Mouse (Mus musculus) macrophage (primary cell): ENCODE measurements around the gene Bcar3. TPM values are rescaled to one million over a fixed set of nuclear protein-coding genes. Genes with fewer than 3 reads are reported as not detected.

ENCODE experiments used
- H3K27ac ChIP-seq: fragments of 350-480 bp; formaldehyde crosslinking; 2 replicates; pipeline ENCODE4 v1.9.0; 2021
- H3K36me3 ChIP-seq: fragments of 350-480 bp; formaldehyde crosslinking; 2 replicates; pipeline ENCODE4 v1.9.0; 2021; ENCODE audit errors: inconsistent target
- H3K4me3 ChIP-seq: fragments of 350-480 bp; formaldehyde crosslinking; 2 replicates; pipeline ENCODE4 v1.9.0; 2021; ENCODE audit errors: inconsistent target
- H3K79me2 ChIP-seq: fragments of 350-480 bp; formaldehyde crosslinking; 2 replicates; pipeline ENCODE4 v1.9.0; 2021; ENCODE audit errors: inconsistent target
- WGBS: methylation state at CpG from one replicate; pipeline ENCODE4 v1.1.7; 2026; ENCODE audit warnings: inconsistent platforms; ENCODE audit not compliant: missing documents; 5-methylcytosine and 5-hydroxymethylcytosine counted together
- polyA plus RNA-seq: library from polyadenylated mRNA; stranded (reverse); fragments of 250-400 nt; gene quantifications from 3 replicates; pipeline ENCODE4 v1.2.4, GENCODE M21; 2018; ENCODE audit warnings: inconsistent platforms

Bcar3 gene
- polyA plus RNA-seq, 1 experiment from 2014 or later, result 14.2 TPM

GRCm38 (mm10) chr3:122446678-122447077, 152.7 kb downstream of the Bcar3 start:
- H3K27ac ChIP-seq, result no peak overlapping the region
- 97% methylated on average over 8 of the region's 8 CpGs for WGBS
- no peak overlapping the region for H3K4me3 ChIP-seq
- H3K36me3 ChIP-seq, result no peaks in the 10 kb centered on the region
- peaks cover 96% of the 10 kb centered on the region for H3K79me2 ChIP-seq

- H3K27ac ChIP-seq, result no peak overlapping the region
- H3K4me3 ChIP-seq, result no peak overlapping the region
- H3K36me3 ChIP-seq, result no peaks in the 10 kb centered on the region
- peaks cover 96% of the 10 kb centered on the region for H3K79me2 ChIP-seq
- 88% methylated on average over 7 of the region's 13 CpGs for WGBS
Measured at GRCm38 (mm10) chr3:122448196-122448595, 154.3 kb downstream of the Bcar3 start.

- Histone ChIP-seq H3K36me3 (0 out of 2 replicates have a peak, but pooled peaks cover under 1% of the 10 kb centered on the region), H3K4me3 (no peak overlapping the region), H3K79me2 (peaks cover 86% of the 10 kb centered on the region), H3K27ac (no peak overlapping the region)
- WGBS, result 68% methylated on average over 7 of the region's 7 CpGs
Measured at GRCm38 (mm10) chr3:122450041-122450440, 156.1 kb downstream of the Bcar3 start.

DNA sequence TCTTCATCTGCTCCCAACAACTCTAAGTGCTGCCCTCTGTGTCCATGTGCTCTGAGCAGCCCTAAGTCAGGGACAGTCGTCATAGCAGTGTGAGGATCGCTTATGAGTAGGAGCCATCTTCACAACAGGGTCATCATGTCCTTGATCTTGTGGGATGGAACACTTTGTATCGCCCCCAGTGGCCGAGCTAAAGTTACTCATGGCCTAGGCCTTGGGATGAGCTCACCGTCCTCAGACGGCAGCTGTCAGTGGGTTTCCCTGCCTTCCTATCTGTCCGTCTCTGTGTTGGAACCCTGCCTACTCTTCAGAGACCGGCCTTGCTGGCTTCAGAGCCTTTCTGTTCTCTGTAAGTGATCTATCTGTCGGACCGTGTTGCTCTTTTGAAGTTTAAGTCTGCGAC, 159.9 kb downstream of the Bcar3 start:
- 95% methylated on average over 11 of the region's 11 CpGs for WGBS
- peaks cover 12% of the 10 kb centered on the region; the same call in 1 of the 2 replicates for H3K36me3 ChIP-seq
- no peak overlapping the region for H3K27ac ChIP-seq

GRCm38 (mm10) chr3:122456156-122456555, 162.2 kb downstream of the Bcar3 start:
- Histone ChIP-seq H3K36me3 (peaks cover 12% of the 10 kb centered on the region; the same call in 1 of the 2 replicates), H3K27ac (no peak overlapping the region), H3K79me2 (peaks cover 82% of the 10 kb centered on the region), H3K4me3 (no peak overlapping the region)
- WGBS, result 85% methylated on average over 4 of the region's 4 CpGs

More for the DNA sequence above, 159.9 kb downstream of the Bcar3 start:
- Histone ChIP-seq H3K4me3 (no peak overlapping the region), H3K79me2 (peaks cover 82% of the 10 kb centered on the region)

DNA sequence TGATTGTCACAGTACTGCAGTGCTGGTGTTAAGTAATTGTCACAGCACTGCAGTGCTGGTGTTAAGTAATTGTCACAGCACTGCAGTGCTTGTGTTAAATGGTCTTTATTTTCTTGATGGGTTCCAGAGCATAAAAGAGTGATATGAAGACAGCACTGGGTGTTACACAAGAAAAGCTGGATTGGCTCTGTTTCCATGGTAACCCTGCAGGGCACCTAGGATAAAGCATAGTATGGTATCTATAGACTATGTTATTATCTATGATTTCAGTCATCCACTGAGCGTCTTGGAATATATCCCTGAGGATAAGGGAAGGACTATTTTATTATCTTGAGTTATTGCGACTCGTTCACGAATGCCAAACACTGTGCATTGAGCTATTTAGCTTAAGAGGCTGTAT, 162.9 kb downstream of the Bcar3 start:
- Histone ChIP-seq H3K27ac (no peak overlapping the region), H3K79me2 (peaks cover 82% of the 10 kb centered on the region), H3K4me3 (no peak overlapping the region), H3K36me3 (peaks cover 12% of the 10 kb centered on the region; the same call in 1 of the 2 replicates)
- 97% methylated on average over 4 of the region's 4 CpGs for WGBS

GRCm38 (mm10) chr3:122457723-122458122, 163.8 kb downstream of the Bcar3 start:
- no peak overlapping the region for H3K4me3 ChIP-seq
- H3K79me2 ChIP-seq, result peaks cover 82% of the 10 kb centered on the region
- 91% methylated on average over 1 of the region's 1 CpGs for WGBS
- H3K27ac ChIP-seq, result no peak overlapping the region
- peaks cover 12% of the 10 kb centered on the region; the same call in 1 of the 2 replicates for H3K36me3 ChIP-seq

- Histone ChIP-seq H3K79me2 (peaks cover 82% of the 10 kb centered on the region), H3K27ac (no peak overlapping the region), H3K36me3 (peaks cover 12% of the 10 kb centered on the region; the same call in 1 of the 2 replicates), H3K4me3 (no peak overlapping the region)
- WGBS, result 81% methylated on average over 8 of the region's 8 CpGs
Measured at GRCm38 (mm10) chr3:122458743-122459142, 164.8 kb downstream of the Bcar3 start.

GRCm38 (mm10) chr3:122460848-122461511, 167.0 kb downstream of the Bcar3 start:
- 91% methylated on average over 8 of the region's 8 CpGs for WGBS
- no peak overlapping the region for H3K27ac ChIP-seq
- H3K79me2 ChIP-seq, result peaks cover 86% of the 10 kb centered on the region
- H3K36me3 ChIP-seq, result peaks cover 2% of the 10 kb centered on the region; the same call in 1 of the 2 replicates
- no peak overlapping the region for H3K4me3 ChIP-seq

DNA sequence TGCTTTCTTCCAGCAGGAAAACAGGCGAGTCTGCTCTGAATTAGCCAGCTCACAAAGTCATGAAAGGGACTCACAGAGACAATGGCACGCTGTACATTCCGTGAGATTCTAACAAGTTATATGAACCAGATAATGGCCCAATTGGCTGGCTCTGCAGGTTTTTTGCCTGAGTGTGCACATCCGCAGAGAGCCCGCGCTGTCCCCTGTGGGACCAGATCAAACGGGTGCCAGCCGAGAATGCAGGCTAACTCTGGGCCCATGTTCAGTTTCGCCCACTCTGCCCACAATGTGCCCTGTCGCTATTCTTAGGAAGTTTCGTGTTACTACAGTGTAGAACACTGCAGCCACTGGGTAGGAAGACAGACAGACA, 167.6 kb downstream of the Bcar3 start:
- Histone ChIP-seq H3K4me3 (no peak overlapping the region), H3K36me3 (no peaks in the 10 kb centered on the region; the same call in 1 of the 2 replicates), H3K27ac (no peak overlapping the region), H3K79me2 (peaks cover 87% of the 10 kb centered on the region)
- WGBS, result 89% methylated on average over 10 of the region's 11 CpGs

GRCm38 (mm10) chr3:122461932-122462871, 168.3 kb downstream of the Bcar3 start:
- WGBS, result 76% methylated on average over 18 of the region's 18 CpGs
- H3K79me2 ChIP-seq, result peaks cover 87% of the 10 kb centered on the region
- H3K4me3 ChIP-seq, result no peak overlapping the region
- no peaks in the 10 kb centered on the region; the same call in 1 of the 2 replicates for H3K36me3 ChIP-seq
- H3K27ac ChIP-seq, result no peak overlapping the region

GRCm38 (mm10) chr3:122463166-122463565, 169.2 kb downstream of the Bcar3 start:
- H3K36me3 ChIP-seq, result no peaks in the 10 kb centered on the region; the same call in 1 of the 2 replicates
- H3K79me2 ChIP-seq, result peaks cover 89% of the 10 kb centered on the region
- 89% methylated on average over 9 of the region's 9 CpGs for WGBS
- H3K27ac ChIP-seq, result no peak overlapping the region
- no peak overlapping the region for H3K4me3 ChIP-seq

DNA sequence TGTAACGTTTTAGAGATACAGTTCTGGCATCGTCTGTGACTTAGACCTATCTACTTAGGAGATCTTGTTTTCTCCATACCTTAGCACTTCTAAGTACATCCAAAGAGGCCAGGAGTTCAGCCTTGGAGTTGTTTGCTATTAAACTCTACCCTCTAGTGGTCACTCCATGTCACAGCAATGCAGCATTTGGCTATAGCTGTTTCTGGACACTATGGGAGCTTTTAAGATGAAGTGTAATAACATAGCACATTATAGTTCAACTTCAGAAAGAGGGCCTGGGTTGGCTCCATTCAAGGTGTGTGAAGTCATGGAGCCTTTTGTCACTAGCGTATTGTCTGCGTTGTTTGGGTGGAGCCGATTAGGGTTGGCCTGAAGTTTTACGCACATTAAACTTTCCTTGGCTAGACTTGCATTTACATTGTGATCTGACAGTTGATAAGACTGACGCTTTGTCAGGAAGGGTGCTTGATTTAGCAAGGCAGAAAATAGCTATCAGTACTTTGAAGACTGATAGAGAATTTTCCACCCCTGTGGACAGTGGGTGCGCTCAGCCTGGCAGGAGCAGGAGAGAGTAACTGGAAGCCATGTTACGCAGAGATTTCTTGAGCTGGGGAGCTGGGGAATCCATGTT, 172.3 kb downstream of the Bcar3 start:
- Histone ChIP-seq H3K36me3 (no peaks in the 10 kb centered on the region; the same call in 1 of the 2 replicates), H3K27ac (no peak overlapping the region), H3K79me2 (peaks cover 92% of the 10 kb centered on the region), H3K4me3 (no peak overlapping the region)
- WGBS, result 57% methylated on average over 9 of the region's 9 CpGs

- no peaks in the 10 kb centered on the region; the same call in 1 of the 2 replicates for H3K36me3 ChIP-seq
- WGBS, result 96% methylated on average over 2 of the region's 2 CpGs
- no peak overlapping the region for H3K4me3 ChIP-seq
- H3K27ac ChIP-seq, result no peak overlapping the region
- peaks cover 92% of the 10 kb centered on the region for H3K79me2 ChIP-seq
Measured at GRCm38 (mm10) chr3:122467977-122468376, 174.0 kb downstream of the Bcar3 start.
